Mouse (Mus musculus) CH12.LX (cell line): ENCODE results near the gene Vav2. TPM values are rescaled to one million over a fixed set of nuclear protein-coding genes. Genes with fewer than 3 reads are reported as not detected.

Experiments used
- DNase-seq: peaks from one replicate; pipeline ENCODE4 v3.0.0-alpha.2; 2013; ENCODE audit errors: extremely low read depth
- H3K27ac ChIP-seq: 2 replicates; pipeline ENCODE4 v1.5.1; 2012; ENCODE audit warnings: low read depth, mild to moderate bottlenecking, control low read depth, moderate library complexity; ENCODE audit not compliant: insufficient read depth
- H3K27me3 ChIP-seq: replicated peaks from 2 replicates; pipeline ENCODE3; 2012; ENCODE audit warnings: inconsistent platforms
- H3K36me3 ChIP-seq, 2 experiments: replicated peaks in 1 of 2; 2 replicates each; pipeline versions ENCODE3 to v1.6.1; 2012; ENCODE audit warnings: inconsistent platforms in 1 of 2, low read length in 1 of 2, mild to moderate bottlenecking in 1 of 2, mixed read lengths in 1 of 2, moderate library complexity in 1 of 2; ENCODE audit not compliant: control insufficient read depth in 1 of 2, insufficient read depth in 1 of 2
- H3K4me1 ChIP-seq, 2 experiments: 2 replicates each; pipeline ENCODE4 v1.6.1; 2012; ENCODE audit warnings: inconsistent platforms in 1 of 2, moderate library complexity in 1 of 2; ENCODE audit not compliant: insufficient read depth in 2 of 2, control insufficient read depth in 1 of 2
- H3K4me2 ChIP-seq: 2 replicates; pipeline ENCODE4 v1.6.1; 2012; ENCODE audit warnings: low read depth, mild to moderate bottlenecking, control low read depth; ENCODE audit not compliant: poor library complexity, insufficient read depth, severe bottlenecking
- H3K4me3 ChIP-seq, 3 experiments: fragments of 150-350 bp in 1 of 3; sonication (generic) in 1 of 3; replicated peaks in 1 of 3; 2 replicates each; pipeline versions ENCODE3 to v1.5.1; 2011 to 2012; ENCODE audit warnings: low read depth in 2 of 3, low read length in 2 of 3, mild to moderate bottlenecking in 2 of 3, moderate library complexity in 2 of 3, control low read depth in 1 of 3, improper control_type of control experiment in 1 of 3, inconsistent platforms in 1 of 3, mixed read lengths in 1 of 3; ENCODE audit not compliant: poor library complexity in 1 of 3
- H3K79me2 ChIP-seq: replicated peaks from 2 replicates; pipeline ENCODE4 v1.6.1; 2012; ENCODE audit warnings: mild to moderate bottlenecking, moderate library complexity; ENCODE audit not compliant: control insufficient read depth, poor library complexity, insufficient read depth, severe bottlenecking; ENCODE audit errors: extremely low read depth
- H3K9ac ChIP-seq: 2 replicates; pipeline ENCODE4 v1.6.1; 2012; ENCODE audit warnings: low read depth, mild to moderate bottlenecking, control low read depth, moderate library complexity; ENCODE audit not compliant: insufficient read depth
- H3K9me3 ChIP-seq: replicated peaks from 2 replicates; pipeline ENCODE3; 2012; ENCODE audit warnings: low read length, inconsistent platforms, mixed read lengths
- BHLHE40 ChIP-seq: IDR thresholded peaks from 2 replicates; pipeline ENCODE4 v1.6.1; 2011; ENCODE audit warnings: mild to moderate bottlenecking, low read depth, low read length, improper control_type of control experiment
- CHD1 ChIP-seq: IDR thresholded peaks from 2 replicates; pipeline ENCODE4 v1.6.1; 2012; ENCODE audit warnings: low read depth, low read length, improper control_type of control experiment, inconsistent platforms
- CHD2 ChIP-seq: IDR thresholded peaks from 2 replicates; pipeline ENCODE4 v1.6.1; 2011; ENCODE audit warnings: low read length, improper control_type of control experiment
- CTCF ChIP-seq, 2 experiments: IDR thresholded peaks in 1 of 2; conservative IDR thresholded peaks in 1 of 2; 2 replicates each; pipeline ENCODE4 v1.5.1; 2011 to 2012; ENCODE audit warnings: low read depth in 2 of 2, low read length in 2 of 2, improper control_type of control experiment in 1 of 2, inconsistent platforms in 1 of 2, mild to moderate bottlenecking in 1 of 2, moderate library complexity in 1 of 2
- E2F4 ChIP-seq: IDR thresholded peaks from 2 replicates; pipeline ENCODE4 v1.6.1; 2011; ENCODE audit warnings: low read depth, low read length, improper control_type of control experiment; ENCODE audit not compliant: insufficient replicate concordance
- ELF1 ChIP-seq: IDR thresholded peaks from 2 replicates; pipeline ENCODE4 v1.6.1; 2014; ENCODE audit warnings: low read depth, mild to moderate bottlenecking, inconsistent platforms, low read length, improper control_type of control experiment
- EP300 ChIP-seq: IDR thresholded peaks from 2 replicates; pipeline ENCODE4 v1.6.1; 2011; ENCODE audit warnings: low read length, improper control_type of control experiment
- ETS1 ChIP-seq: conservative IDR thresholded peaks from 2 replicates; pipeline ENCODE4 v1.6.1; 2012; ENCODE audit warnings: low read depth, mild to moderate bottlenecking, inconsistent platforms, low read length, improper control_type of control experiment, moderate library complexity
- GABPA ChIP-seq: IDR thresholded peaks from 2 replicates; pipeline ENCODE4 v1.6.1; 2012; ENCODE audit warnings: low read depth, low read length, improper control_type of control experiment, inconsistent platforms; ENCODE audit not compliant: insufficient replicate concordance
- HCFC1 ChIP-seq: IDR thresholded peaks from 2 replicates; pipeline ENCODE4 v1.6.1; 2012; ENCODE audit warnings: low read depth, mild to moderate bottlenecking, inconsistent platforms, low read length, improper control_type of control experiment
- IRF4 ChIP-seq: IDR thresholded peaks from 2 replicates; pipeline ENCODE4 v1.6.1; 2014; ENCODE audit warnings: low read depth, mild to moderate bottlenecking, inconsistent platforms, low read length, improper control_type of control experiment
- JUN ChIP-seq: IDR thresholded peaks from 2 replicates; pipeline ENCODE4 v1.6.1; 2011; ENCODE audit warnings: low read depth, mild to moderate bottlenecking, low read length, improper control_type of control experiment, moderate library complexity; ENCODE audit not compliant: insufficient read depth
- KAT2A ChIP-seq: IDR thresholded peaks from 2 replicates; pipeline ENCODE4 v1.6.1; 2012; ENCODE audit warnings: low read length, improper control_type of control experiment, inconsistent platforms; ENCODE audit not compliant: insufficient replicate concordance
- MAFK ChIP-seq: IDR thresholded peaks from 2 replicates; pipeline ENCODE4 v1.6.1; 2011; ENCODE audit warnings: low read length, improper control_type of control experiment; ENCODE audit not compliant: insufficient replicate concordance
- MAX ChIP-seq: IDR thresholded peaks from 2 replicates; pipeline ENCODE4 v1.6.1; 2011; ENCODE audit warnings: low read length, improper control_type of control experiment
- MAZ ChIP-seq: IDR thresholded peaks from 2 replicates; pipeline ENCODE4 v1.6.1; 2012; ENCODE audit warnings: low read depth, mild to moderate bottlenecking, inconsistent platforms, low read length, improper control_type of control experiment, moderate library complexity
- MEF2A ChIP-seq: IDR thresholded peaks from 2 replicates; pipeline ENCODE4 v1.6.1; 2014; ENCODE audit warnings: low read depth, mild to moderate bottlenecking, inconsistent platforms, low read length, improper control_type of control experiment, borderline replicate concordance
- MXI1 ChIP-seq: IDR thresholded peaks from 2 replicates; pipeline ENCODE4 v1.6.1; 2011; ENCODE audit warnings: mild to moderate bottlenecking, low read depth, low read length, improper control_type of control experiment
- MYC ChIP-seq: IDR thresholded peaks from 2 replicates; pipeline ENCODE4 v1.6.1; 2011; ENCODE audit warnings: low read depth, mild to moderate bottlenecking, improper control_type of control experiment, low read length
- NELFE ChIP-seq: IDR thresholded peaks from 2 replicates; pipeline ENCODE4 v1.6.1; 2011; ENCODE audit warnings: low read depth, low read length, improper control_type of control experiment
- NRF1 ChIP-seq: IDR thresholded peaks from 2 replicates; pipeline ENCODE4 v1.6.1; 2014; ENCODE audit warnings: low read depth, mild to moderate bottlenecking, inconsistent platforms, low read length, improper control_type of control experiment, moderate library complexity
- PAX5 ChIP-seq: IDR thresholded peaks from 2 replicates; pipeline ENCODE4 v1.6.1; 2012; ENCODE audit warnings: low read length, inconsistent platforms, mixed read lengths
- POLR2A ChIP-seq: IDR thresholded peaks from 2 replicates; pipeline ENCODE4 v1.6.1; 2011; ENCODE audit warnings: low read depth, mild to moderate bottlenecking, improper control_type of control experiment, low read length
- POLR2AphosphoS2 ChIP-seq: IDR thresholded peaks from 2 replicates; pipeline ENCODE4 v1.6.1; 2011; ENCODE audit warnings: low read depth, low read length, improper control_type of control experiment
- RAD21 ChIP-seq: IDR thresholded peaks from 2 replicates; pipeline ENCODE4 v1.6.1; 2011; ENCODE audit warnings: low read depth, mild to moderate bottlenecking, low read length, improper control_type of control experiment, moderate library complexity
- SIN3A ChIP-seq: IDR thresholded peaks from 2 replicates; pipeline ENCODE4 v1.6.1; 2012; ENCODE audit warnings: low read length, improper control_type of control experiment, inconsistent platforms
- SMC3 ChIP-seq: IDR thresholded peaks from 2 replicates; pipeline ENCODE4 v1.6.1; 2011; ENCODE audit warnings: low read depth, low read length, improper control_type of control experiment
- TBP ChIP-seq: conservative IDR thresholded peaks from 2 replicates; pipeline ENCODE4 v1.6.1; 2011; ENCODE audit warnings: low read depth, low read length, improper control_type of control experiment
- TCF12 ChIP-seq: IDR thresholded peaks from 2 replicates; pipeline ENCODE4 v1.6.1; 2014; ENCODE audit warnings: low read depth, mild to moderate bottlenecking, inconsistent platforms, low read length, improper control_type of control experiment
- UBTF ChIP-seq: IDR thresholded peaks from 2 replicates; pipeline ENCODE4 v1.6.1; 2012; ENCODE audit warnings: low read depth, mild to moderate bottlenecking, inconsistent platforms, low read length, improper control_type of control experiment, moderate library complexity
- USF1 ChIP-seq: IDR thresholded peaks from 2 replicates; pipeline ENCODE4 v1.6.1; 2014; ENCODE audit warnings: low read depth, mild to moderate bottlenecking, inconsistent platforms, low read length, improper control_type of control experiment
- USF2 ChIP-seq: conservative IDR thresholded peaks from 2 replicates; pipeline ENCODE4 v1.6.1; 2011; ENCODE audit warnings: low read depth, low read length, improper control_type of control experiment
- ZC3H11A ChIP-seq: IDR thresholded peaks from 2 replicates; pipeline ENCODE4 v1.6.1; 2012; ENCODE audit warnings: low read depth, mild to moderate bottlenecking, inconsistent platforms, low read length, improper control_type of control experiment
- ZKSCAN1 ChIP-seq: IDR thresholded peaks from 2 replicates; pipeline ENCODE4 v1.6.1; 2012; ENCODE audit warnings: low read depth, inconsistent platforms, low read length, improper control_type of control experiment, borderline replicate concordance
- ZMIZ1 ChIP-seq: IDR thresholded peaks from 2 replicates; pipeline ENCODE4 v1.6.1; 2012; ENCODE audit warnings: low read depth, mild to moderate bottlenecking, inconsistent platforms, low read length, improper control_type of control experiment
- ZNF384 ChIP-seq: IDR thresholded peaks from 2 replicates; pipeline ENCODE4 v1.6.1; 2012; ENCODE audit warnings: low read depth, low read length, improper control_type of control experiment, inconsistent platforms
- dilution Hi-C: fragments of 300-500 bp; cut with MboI; formaldehyde crosslinking; loops from 2 replicates; pipeline ENCODE4 v1.14.3; 2020; ENCODE audit warnings: low sequenced_read_pairs; ENCODE audit not compliant: extremely low pct_unique_long_range_greater_than_20kb, extremely low pct_ligation_motif_present
- in situ Hi-C: fragments of 300-500 bp; cut with MboI; formaldehyde crosslinking; loops from 3 replicates; pipeline ENCODE4 v1.14.3; 2019; ENCODE audit warnings: low sequenced_read_pairs, low pct_ligation_motif_present, low pct_unique_long_range_greater_than_20kb, mixed read lengths
- polyA plus RNA-seq: library from polyadenylated mRNA; unstranded; fragments of >175 nt; gene quantifications from 2 replicates; pipeline ENCODE4 v1.2.1, GENCODE M21; 2012; ENCODE audit warnings: low read depth; ENCODE audit not compliant: insufficient read length
- total RNA-seq, 2 experiments: library from RNA; depleted of rRNA; stranded (reverse); fragments of 300-350 nt in 1 of 2; fragments of >200 nt in 1 of 2; gene quantifications; 2 replicates each; pipeline ENCODE4 v1.2.3; 2012 to 2014

Vav2 gene
- total and polyA plus RNA-seq, 3 experiments: 31.5 to 46.8 (median 46.6) TPM

- TF ChIP-seq POLR2AphosphoS2 (no peak), MAFK (no peak), UBTF (no peak), NELFE (peak; percentile 39; the same call in 1 of the 2 replicates), MEF2A (no peak), CHD2 (no peak), MAX (no peak), POLR2A (no peak), ELF1 (no peak), CHD1 (no peak), CTCF (conservative IDR thresholded peaks at IDR 0.05 in 1 of 2, IDR thresholded peaks at IDR 0.05 in 1 of 2; ENCODE audit: low read depth in 2 of 2, low read length in 2 of 2) (peak; percentile 81 to 95), SMC3 (peak; percentile 90), SIN3A (no peak), MXI1 (no peak), BHLHE40 (no peak), TBP (no peak), RAD21 (peak; percentile 96)
These were observed 189.5 kb downstream of the Vav2 start (continued) for GRCm38 (mm10) chr2:27237342-27237741.

- DNase-seq: peak; percentile 64
- no peak overlapping the region for H3K4me2 ChIP-seq
- H3K27ac ChIP-seq: no peak overlapping the region
- dilution Hi-C loops (no loop called here), in situ Hi-C loops (loop anchor here (10.0 to 25.0 kb wide), 2 partner anchors 191 to 573 kb away; partner anchors contain the start of gene Lcn4)
- H3K4me3 ChIP-seq: no peak overlapping the region
- H3K9ac ChIP-seq: no peak overlapping the region
- peaks cover 14 to 30% of the 10 kb centered on the region in 2 experiments for H3K4me1 ChIP-seq
- no peaks in the 10 kb centered on the region for H3K79me2 ChIP-seq
- no peaks in the 10 kb centered on the region for H3K36me3 ChIP-seq
- H3K9me3 ChIP-seq: no peaks in the 10 kb centered on the region
- peaks cover 38% of the 10 kb centered on the region for H3K27me3 ChIP-seq
- peak; percentile 66 to 94 for TF ChIP-seq CTCF (conservative IDR thresholded peaks at IDR 0.05 in 1 of 2, IDR thresholded peaks at IDR 0.05 in 1 of 2; ENCODE audit: low read depth in 2 of 2, low read length in 2 of 2)
- TF ChIP-seq USF1: no peak
- no peak for TF ChIP-seq E2F4
- TF ChIP-seq IRF4: no peak
- TF ChIP-seq USF2: no peak
- TF ChIP-seq JUN: no peak
- TF ChIP-seq MEF2A: no peak
- no peak for TF ChIP-seq ZMIZ1
- TF ChIP-seq KAT2A: no peak
- no peak for TF ChIP-seq CHD2
- no peak for TF ChIP-seq POLR2A
- TF ChIP-seq ZC3H11A: peak; percentile 52; the same call in 1 of the 2 replicates
- no peak for TF ChIP-seq MAZ
- no peak for TF ChIP-seq POLR2AphosphoS2
- no peak for TF ChIP-seq MXI1
- TF ChIP-seq EP300: no peak
- no peak for TF ChIP-seq TBP
- peak; percentile 90 for TF ChIP-seq SMC3
- no peak for TF ChIP-seq ELF1
- TF ChIP-seq NRF1: no peak
- 0 out of 2 replicates have a peak, but pooled peaks have one; percentile 25 for TF ChIP-seq NELFE
- no peak for TF ChIP-seq TCF12
- no peak for TF ChIP-seq ETS1
- no peak for TF ChIP-seq GABPA
- peak; percentile 95 for TF ChIP-seq RAD21
- no peak for TF ChIP-seq UBTF
- TF ChIP-seq BHLHE40: no peak
- no peak for TF ChIP-seq ZNF384
- TF ChIP-seq MAFK: no peak
- TF ChIP-seq ZKSCAN1: no peak
- TF ChIP-seq HCFC1: no peak
- no peak for TF ChIP-seq SIN3A
- TF ChIP-seq MYC: no peak
- no peak for TF ChIP-seq MAX
- no peak for TF ChIP-seq PAX5
These were observed 191.1 kb downstream of the Vav2 start for GRCm38 (mm10) chr2:27235729-27236128.
